Mouse (Mus musculus): Measurements from ENCODE around the gene Hmgn5. TPM values are rescaled to one million over a fixed set of nuclear protein-coding genes. Genes with fewer than 3 reads are reported as not detected.

The Hmgn5 gene
- total RNA-seq (2022) = 10 to 100 TPM in 1 of 4 experiments, 1 to 10 TPM in 3; 8.4 to 10.0 (median 9.1) TPM

DNA sequence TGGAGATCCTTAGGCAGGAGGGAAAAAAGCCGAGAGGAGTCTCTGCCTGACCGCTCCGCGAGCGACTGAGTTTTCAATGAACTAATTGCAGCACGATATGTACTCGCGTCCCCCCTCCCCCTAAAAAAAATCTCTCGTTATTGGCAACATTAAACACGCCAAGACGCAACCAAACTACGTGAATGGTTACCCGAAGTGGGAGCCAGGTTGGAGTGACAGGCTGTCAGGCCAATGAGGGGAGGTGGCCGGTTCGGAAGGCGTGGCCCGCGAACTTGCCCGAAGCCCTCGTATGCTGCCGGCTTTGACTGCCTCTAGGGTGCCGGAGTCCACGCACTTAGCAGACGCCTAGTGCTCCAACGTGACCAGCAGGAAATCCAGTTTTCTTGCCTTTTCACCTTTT lies at the start of gene Hmgn5:
Hmgn5 (minus strand) TSS at position 122 of the 400 bp plus-strand sequence.
- DNase-seq (ENCODE audit: low spot score in 2 of 2) = peak; percentile 86 to 92

GRCm38 (mm10) chrX:109047773-109048172 lies 34.6 kb upstream of the Hmgn5 start:
- no peak for DNase-seq (ENCODE audit: low spot score in 2 of 2)

DNA sequence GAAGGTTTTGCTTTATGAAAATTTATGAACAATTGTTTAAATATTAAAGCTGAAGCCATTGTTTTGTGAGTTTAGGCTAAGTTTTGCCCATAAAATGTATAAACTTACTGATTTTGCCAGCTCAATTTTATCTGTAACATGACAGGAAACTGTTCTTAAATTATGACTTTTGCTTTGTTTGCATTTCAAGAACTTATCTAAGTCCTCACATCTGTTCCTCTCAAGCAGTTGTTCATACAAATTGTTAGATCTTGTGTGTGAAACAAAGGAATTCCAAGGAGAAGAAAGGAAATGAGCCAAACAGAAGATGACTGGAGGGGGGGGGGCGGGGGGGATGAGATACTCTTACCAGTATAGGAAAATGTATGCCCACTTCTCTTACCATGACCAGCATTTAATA lies 13.0 kb upstream of the Hmgn5 start:
- DNase-seq (ENCODE audit: low spot score in 2 of 2) = no peak

GRCm38 (mm10) chrX:109020858-109021257 lies 7.7 kb upstream of the Hmgn5 start:
- DNase-seq (ENCODE audit: low spot score in 2 of 2) = no peak

DNA sequence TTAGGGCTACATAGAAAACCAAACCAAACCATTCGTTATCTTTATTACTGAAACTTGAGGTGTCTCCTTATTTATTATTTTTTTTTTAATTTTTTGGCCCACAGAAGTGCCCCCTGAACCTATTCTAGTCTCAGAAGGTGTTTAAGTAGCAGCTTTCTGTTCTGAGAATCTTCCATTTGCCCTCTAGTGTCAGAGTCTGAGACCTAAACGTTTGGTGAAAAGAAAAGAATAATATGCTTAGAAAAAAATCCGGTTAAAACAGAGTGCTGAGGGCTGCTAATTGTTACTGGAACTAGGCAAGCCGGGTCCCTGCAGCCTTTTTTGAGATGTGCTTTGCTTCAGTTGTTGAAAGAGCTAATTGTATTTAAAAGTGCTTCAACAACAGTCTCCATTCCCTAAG lies 962 bp upstream of the Hmgn5 start:
- no peak for DNase-seq (ENCODE audit: low spot score in 2 of 2)

- DNase-seq (ENCODE audit: low spot score in 2 of 2) = peak in 1 of 2 experiments; percentile 10
Observed at GRCm38 (mm10) chrX:109013686-109014085, 482 bp upstream of the Hmgn5 start.

DNA sequence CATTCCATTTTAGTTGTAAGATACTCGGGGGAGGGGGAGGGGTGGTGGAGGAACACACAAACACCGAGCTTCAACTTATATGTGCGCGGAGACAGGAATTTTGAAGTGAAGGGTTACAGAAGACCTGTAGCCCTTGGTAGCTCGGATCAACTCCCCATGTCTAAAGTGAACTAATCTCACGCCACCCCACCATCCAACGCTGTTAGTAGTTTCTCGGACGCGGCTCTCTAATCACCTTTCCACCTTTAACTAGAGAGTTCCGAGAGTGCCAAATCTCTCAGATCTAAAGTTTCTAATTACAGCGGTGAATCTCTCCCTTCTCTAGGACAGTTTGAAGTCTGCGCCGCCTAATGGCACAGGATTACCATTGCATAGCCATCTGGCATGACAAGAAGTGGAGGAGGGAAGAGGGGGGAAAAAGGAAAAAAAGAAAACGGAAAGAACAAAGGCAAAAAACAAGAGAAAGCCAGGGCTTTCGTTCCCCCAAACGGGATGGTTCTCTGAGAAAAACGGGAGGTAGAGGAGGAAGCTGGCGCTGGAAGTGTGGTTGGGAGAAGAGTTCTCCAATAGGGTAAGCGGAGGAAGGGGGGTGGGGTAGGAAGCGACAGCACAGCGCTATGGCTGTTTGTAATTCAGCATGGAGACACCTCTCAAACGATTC lies 703 bp downstream of the Hmgn5 start:
- peak; percentile 11 to 18 for DNase-seq (ENCODE audit: low spot score in 2 of 2)

- DNase-seq (ENCODE audit: low spot score in 2 of 2) = no peak
Observed at GRCm38 (mm10) chrX:109011611-109012185, 1.5 kb downstream of the Hmgn5 start.

- no peak for DNase-seq (ENCODE audit: low spot score in 2 of 2)
Observed at GRCm38 (mm10) chrX:109001277-109001676, 11.9 kb downstream of the Hmgn5 start.

Other genes with a start within 250 kb of the Hmgn5 start
- gene Brwd3, start 179.0 kb downstream of the Hmgn5 start, total RNA-seq (2022) = 10 to 100 TPM; 10.7 to 15.0 (median 13.2) TPM
- 100 to 1,000 TPM in 2 of 4 experiments, 10 to 100 TPM in 2; 86.0 to 102 (median 95.1) TPM for gene Sh3bgrl, start 82.0 kb upstream of the Hmgn5 start, total RNA-seq (2022)
- gene Gm6377, start 183.4 kb upstream of the Hmgn5 start, total RNA-seq (2022) = not detected

Measured in layer of hippocampus, adult 8-10 months (tissue).